Mouse (Mus musculus): ENCODE results near the gene Ddx11. TPM values are rescaled to one million over a fixed set of nuclear protein-coding genes. Genes with fewer than 3 reads are reported as not detected.
"Not testable (repeated sequence)": the region's sequence is repeated elsewhere in the genome, so short reads cannot be mapped to it uniquely, and the experiment has no call there.

The Ddx11 gene
- total RNA-seq, 2 experiments from 2014 or later, result 1.4 TPM

- intact Hi-C loops (cut with DNase I), result no loop called here
- no peak for DNase-seq (ENCODE audit: low spot score)
These were observed 12.6 kb upstream of the Ddx11 start for GRCm38 (mm10) chr17:66110746-66111145.

GRCm38 (mm10) chr17:66111402-66111959, 11.8 kb upstream of the Ddx11 start, which contains the start of gene Washc1:
TSS of gene Washc1 (plus strand) at chr17:66111545.
- DNase-seq (ENCODE audit: low spot score), result peak; percentile 80
- intact Hi-C loops (cut with DNase I), result no loop called here

GRCm38 (mm10) chr17:66112166-66112565, 11.2 kb upstream of the Ddx11 start:
- no peak for DNase-seq (ENCODE audit: low spot score)
- intact Hi-C loops (cut with DNase I), result no loop called here

- DNase-seq (ENCODE audit: low spot score), result no peak
- intact Hi-C loops (cut with DNase I), result no loop called here
These were observed 4.3 kb upstream of the Ddx11 start for GRCm38 (mm10) chr17:66118991-66119390.

GRCm38 (mm10) chr17:66120701-66121100, 2.6 kb upstream of the Ddx11 start:
- intact Hi-C loops (cut with DNase I), result no loop called here

GRCm38 (mm10) chr17:66123816-66124610, 693 bp downstream of the Ddx11 start:
- no peak for DNase-seq (ENCODE audit: low spot score)
- intact Hi-C loops (cut with DNase I), result no loop called here

More at GRCm38 (mm10) chr17:66120701-66121100, 2.6 kb upstream of the Ddx11 start:
- no peak for DNase-seq (ENCODE audit: low spot score)

GRCm38 (mm10) chr17:66125211-66125610, 1.9 kb downstream of the Ddx11 start:
- intact Hi-C loops (cut with DNase I), result no loop called here
- no peak for DNase-seq (ENCODE audit: low spot score)

GRCm38 (mm10) chr17:66130371-66130770, 7.1 kb downstream of the Ddx11 start:
- intact Hi-C loops (cut with DNase I), result no loop called here
- DNase-seq (ENCODE audit: low spot score), result no peak

- DNase-seq (ENCODE audit: low spot score), result no peak
- intact Hi-C loops (cut with DNase I), result no loop called here
These were observed 7.9 kb downstream of the Ddx11 start for GRCm38 (mm10) chr17:66131212-66131611.

GRCm38 (mm10) chr17:66152706-66153662, 29.7 kb downstream of the Ddx11 start:
- intact Hi-C loops (cut with DNase I), result loop anchor here (2.0 to 5.0 kb wide), 2 partner anchors 58 to 334 kb away; no protein-coding TSS in a partner anchor
- not testable (repeated sequence) for DNase-seq (ENCODE audit: low spot score)

GRCm38 (mm10) chr17:66153735-66154423, 30.6 kb downstream of the Ddx11 start:
- not testable (repeated sequence) for DNase-seq (ENCODE audit: low spot score)
- intact Hi-C loops (cut with DNase I), result loop anchor here (2.0 to 5.0 kb wide), 2 partner anchors 57 to 333 kb away; no protein-coding TSS in a partner anchor

GRCm38 (mm10) chr17:66154876-66155275, 31.6 kb downstream of the Ddx11 start:
- no peak for DNase-seq (ENCODE audit: low spot score)
- intact Hi-C loops (cut with DNase I), result loop anchor here (5.0 kb wide), 1 partner anchor 332 kb away; no protein-coding TSS in a partner anchor

GRCm38 (mm10) chr17:66158271-66158670, 35.0 kb downstream of the Ddx11 start:
- intact Hi-C loops (cut with DNase I), result no loop called here
- no peak for DNase-seq (ENCODE audit: low spot score)

- DNase-seq (ENCODE audit: low spot score); intact Hi-C loops (cut with DNase I): not testable (repeated sequence)
These were observed 43.8 kb downstream of the Ddx11 start for GRCm38 (mm10) chr17:66167141-66167540.

GRCm38 (mm10) chr17:66170971-66171370, 47.7 kb downstream of the Ddx11 start:
- DNase-seq (ENCODE audit: low spot score), result not testable (repeated sequence)

GRCm38 (mm10) chr17:66190577-66190976, 67.3 kb downstream of the Ddx11 start:
- DNase-seq (ENCODE audit: low spot score), result no peak
- intact Hi-C loops (cut with DNase I), result no loop called here

More at GRCm38 (mm10) chr17:66170971-66171370, 47.7 kb downstream of the Ddx11 start:
- intact Hi-C loops (cut with DNase I), result not testable (repeated sequence)

GRCm38 (mm10) chr17:66197041-66197440, 73.7 kb downstream of the Ddx11 start:
- intact Hi-C loops (cut with DNase I), result no loop called here
- no peak for DNase-seq (ENCODE audit: low spot score)

Measured in heart, postnatal 25 days (tissue).